Mouse (Mus musculus) midbrain, postnatal 0 days (tissue): ENCODE data around the gene Lnpep. TPM values are rescaled to one million over a fixed set of nuclear protein-coding genes. Genes with fewer than 3 reads are reported as not detected.
A peak's percentile ranks its signal among the peaks of the same experiment; 100 is the strongest.

Experiments
- ATAC-seq: fragments of 200-750 bp; cut with Nextera tagmentation; 2 replicates; pipeline ENCODE4 v1.8.0; 2017; ENCODE audit warnings: moderate number of reproducible peaks, mild to moderate bottlenecking, moderate TSS enrichment, moderate library complexity; ENCODE audit not compliant: low FRiP score
- DNase-seq: peaks from one replicate; pipeline ENCODE4 v3.0.0-alpha.2; 2015; ENCODE audit warnings: low spot score
- H3K27ac ChIP-seq: fragments of 300-500 bp; sonication (generic); 2 replicates; pipeline ENCODE4 v1.5.1; 2014; ENCODE audit warnings: low read depth, mild to moderate bottlenecking, low read length, mixed read lengths
- H3K27me3 ChIP-seq: fragments of 300-500 bp; sonication (generic); 2 replicates; pipeline ENCODE4 v1.6.1; 2014; ENCODE audit warnings: low read length, control low read depth, mixed read lengths; ENCODE audit not compliant: insufficient read depth
- H3K36me3 ChIP-seq: fragments of 300-500 bp; sonication (generic); 2 replicates; pipeline ENCODE4 v1.6.1; 2014; ENCODE audit warnings: low read length, control low read depth, mixed read lengths; ENCODE audit not compliant: insufficient read depth
- H3K4me1 ChIP-seq: fragments of 300-500 bp; sonication (generic); 2 replicates; pipeline ENCODE4 v1.6.1; 2014; ENCODE audit warnings: mild to moderate bottlenecking, control low read depth, antibody characterized with exemption, low read length, mixed read lengths; ENCODE audit not compliant: insufficient read depth
- H3K4me2 ChIP-seq: fragments of 300-500 bp; sonication (generic); 2 replicates; pipeline ENCODE4 v1.6.1; 2014; ENCODE audit warnings: low read depth, mild to moderate bottlenecking, low read length, mixed read lengths; ENCODE audit not compliant: poor library complexity, severe bottlenecking
- H3K4me3 ChIP-seq: fragments of 300-500 bp; sonication (generic); 2 replicates; pipeline ENCODE4 v1.5.1; 2014; ENCODE audit warnings: low read depth, mild to moderate bottlenecking, low read length, moderate library complexity
- H3K9ac ChIP-seq: fragments of 300-500 bp; sonication (generic); replicated peaks from 2 replicates; pipeline ENCODE4 v1.6.1; 2014; ENCODE audit warnings: mild to moderate bottlenecking, low read length, moderate library complexity, mixed read lengths; ENCODE audit not compliant: poor library complexity, severe bottlenecking
- H3K9me3 ChIP-seq: fragments of 300-500 bp; sonication (generic); 2 replicates; pipeline ENCODE4 v1.6.1; 2016; ENCODE audit warnings: low read length, control low read depth
- CTCF ChIP-seq: IDR thresholded peaks from 2 replicates; pipeline ENCODE4 v1.5.1; 2016; ENCODE audit warnings: antibody characterized with exemption, mild to moderate bottlenecking
- WGBS: fragments of 180-500 bp; shearing (Covaris S2); extraction: QIAGEN DNeasy Blood & Tissue Kit; methylation state at CpG from one replicate; pipeline ENCODE4 v1.1.7; 2014; 5-methylcytosine and 5-hydroxymethylcytosine counted together
- polyA plus RNA-seq: library from polyadenylated mRNA; unstranded; fragments of >200 nt; fragmentation: Nextera tagmentation; extraction: Ambion mirVana; gene quantifications from 2 replicates; pipeline ENCODE4 v1.2.1, GENCODE M21; 2015
- total RNA-seq: library from RNA; depleted of rRNA; stranded (reverse); fragments of >200 nt; gene quantifications from 2 replicates; pipeline ENCODE4 v1.2.3, GENCODE M21; 2014

Gene Lnpep
- total and polyA plus RNA-seq, 2 experiments from 2014 or later, result 6.2 to 24.5 TPM

GRCm38 (mm10) chr17:17617440-17618204 lies 7.2 kb downstream of the Lnpep start:
- 93% methylated on average over 4 of the region's 4 CpGs for WGBS
- Histone ChIP-seq H3K9me3 (no peaks in the 10 kb centered on the region), H3K9ac (no peak overlapping the region), H3K4me1 (no peaks in the 10 kb centered on the region), H3K36me3 (no peaks in the 10 kb centered on the region), H3K27ac (no peak overlapping the region), H3K4me2 (no peak overlapping the region), H3K4me3 (no peak overlapping the region), H3K27me3 (no peaks in the 10 kb centered on the region)
- DNase-seq, result no peak
- TF ChIP-seq CTCF, result no peak
- ATAC-seq, result no peak

GRCm38 (mm10) chr17:17612336-17612735 lies 12.5 kb downstream of the Lnpep start:
- Histone ChIP-seq H3K9ac (no peak overlapping the region), H3K27ac (no peak overlapping the region), H3K27me3 (no peaks in the 10 kb centered on the region), H3K36me3 (no peaks in the 10 kb centered on the region), H3K9me3 (no peaks in the 10 kb centered on the region), H3K4me2 (no peak overlapping the region), H3K4me3 (no peak overlapping the region), H3K4me1 (no peaks in the 10 kb centered on the region)
- WGBS, result 94% methylated on average over 2 of the region's 2 CpGs
- TF ChIP-seq CTCF, result no peak
- no peak for ATAC-seq
- DNase-seq, result no peak

DNA sequence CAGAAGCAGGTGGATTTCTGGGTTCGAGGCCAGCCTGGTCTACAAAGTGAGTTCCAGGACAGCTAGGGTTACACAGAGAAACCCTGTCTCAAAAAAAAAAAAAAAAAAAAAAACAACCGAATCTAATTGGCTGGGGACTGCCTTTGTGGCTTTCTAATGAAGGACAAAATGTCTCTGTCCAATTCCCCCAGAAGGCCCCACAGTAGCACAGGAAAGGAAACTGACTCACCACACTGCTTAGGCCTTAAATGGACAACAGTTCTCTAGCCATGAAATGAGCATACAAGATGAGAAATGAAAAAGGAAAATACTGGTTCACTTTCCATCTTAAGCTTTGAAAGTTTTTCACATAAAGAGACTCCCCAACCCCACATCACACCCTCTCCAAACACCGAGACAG lies 15.3 kb downstream of the Lnpep start:
- H3K9ac ChIP-seq, result no peak overlapping the region
- H3K4me1 ChIP-seq, result no peaks in the 10 kb centered on the region
- no peak overlapping the region for H3K4me2 ChIP-seq
- no peak for TF ChIP-seq CTCF
- H3K4me3 ChIP-seq, result no peak overlapping the region
- H3K27ac ChIP-seq, result no peak overlapping the region
- 79% methylated on average over 3 of the region's 3 CpGs for WGBS
- no peaks in the 10 kb centered on the region for H3K36me3 ChIP-seq
- no peaks in the 10 kb centered on the region for H3K9me3 ChIP-seq
- H3K27me3 ChIP-seq, result no peaks in the 10 kb centered on the region
- no peak for ATAC-seq
- no peak for DNase-seq

GRCm38 (mm10) chr17:17608416-17608988 lies 16.3 kb downstream of the Lnpep start:
- Histone ChIP-seq H3K4me1 (no peaks in the 10 kb centered on the region), H3K9ac (0 out of 2 replicates have a peak overlapping the region, but pooled peaks have one; percentile 2), H3K9me3 (no peaks in the 10 kb centered on the region), H3K4me2 (no peak overlapping the region), H3K36me3 (no peaks in the 10 kb centered on the region), H3K27ac (no peak overlapping the region), H3K4me3 (no peak overlapping the region), H3K27me3 (no peaks in the 10 kb centered on the region)
- no peak for TF ChIP-seq CTCF
- 76% methylated on average over 5 of the region's 5 CpGs for WGBS
- DNase-seq (no peak), ATAC-seq (no peak)

- Histone ChIP-seq H3K9me3 (no peaks in the 10 kb centered on the region), H3K4me3 (no peak overlapping the region), H3K36me3 (no peaks in the 10 kb centered on the region), H3K4me1 (no peaks in the 10 kb centered on the region), H3K4me2 (no peak overlapping the region), H3K27ac (no peak overlapping the region), H3K27me3 (no peaks in the 10 kb centered on the region), H3K9ac (no peak overlapping the region)
- DNase-seq (no peak), ATAC-seq (no peak)
- 88% methylated on average over 2 of the region's 2 CpGs for WGBS
- TF ChIP-seq CTCF, result no peak
Observed at GRCm38 (mm10) chr17:17604554-17604953, 20.3 kb downstream of the Lnpep start.

GRCm38 (mm10) chr17:17603609-17604008 lies 21.2 kb downstream of the Lnpep start:
- WGBS, result 87% methylated on average over 3 of the region's 3 CpGs
- Histone ChIP-seq H3K27ac (no peak overlapping the region), H3K36me3 (no peaks in the 10 kb centered on the region), H3K27me3 (no peaks in the 10 kb centered on the region), H3K9me3 (no peaks in the 10 kb centered on the region), H3K9ac (no peak overlapping the region), H3K4me1 (no peaks in the 10 kb centered on the region), H3K4me2 (no peak overlapping the region), H3K4me3 (no peak overlapping the region)
- no peak for ATAC-seq
- DNase-seq, result no peak
- TF ChIP-seq CTCF, result no peak
